Mouse (Mus musculus): ENCODE measurements around the gene Miga1.

The Miga1 gene

DNA sequence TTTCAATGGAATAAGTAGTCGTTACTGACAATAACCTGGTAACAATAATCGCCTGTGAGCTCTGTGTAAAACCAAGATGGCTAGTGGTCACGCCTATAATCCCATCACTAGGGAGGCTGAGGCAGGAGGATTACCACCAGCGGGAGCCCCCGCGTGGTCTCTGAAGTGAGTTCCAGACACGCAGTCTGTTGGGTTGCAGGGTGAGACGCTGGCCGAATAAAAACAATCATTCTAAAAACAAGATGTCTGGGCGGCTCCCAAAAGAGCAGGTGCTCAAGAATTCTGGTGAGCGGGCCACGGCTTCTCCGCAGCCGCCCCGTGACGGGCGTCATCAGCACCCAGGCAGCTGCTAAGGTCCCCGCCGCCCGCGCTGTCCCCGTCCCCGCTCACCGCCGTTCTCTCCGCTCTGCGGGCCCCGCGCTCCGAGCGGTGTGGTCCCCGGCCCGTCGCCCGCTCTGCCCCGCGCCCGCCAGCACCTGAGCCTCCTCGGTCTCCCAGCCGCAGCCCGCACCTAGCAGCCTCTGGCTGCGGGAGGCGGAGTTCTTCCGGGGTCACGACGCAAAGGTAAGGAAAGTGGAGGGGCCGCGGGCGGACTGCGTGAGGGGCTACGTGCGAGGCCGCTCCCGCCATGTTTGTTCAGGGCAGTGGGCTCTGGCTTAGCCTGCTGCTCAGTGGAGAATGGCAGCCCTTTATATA is at the start of gene Miga1:
TSS of gene Miga1 (minus strand) at position 546 of the 696 bp plus-strand sequence.
- peak; percentile 58 to 78 for DNase-seq (ENCODE audit: low spot score in 2 of 2)

DNA sequence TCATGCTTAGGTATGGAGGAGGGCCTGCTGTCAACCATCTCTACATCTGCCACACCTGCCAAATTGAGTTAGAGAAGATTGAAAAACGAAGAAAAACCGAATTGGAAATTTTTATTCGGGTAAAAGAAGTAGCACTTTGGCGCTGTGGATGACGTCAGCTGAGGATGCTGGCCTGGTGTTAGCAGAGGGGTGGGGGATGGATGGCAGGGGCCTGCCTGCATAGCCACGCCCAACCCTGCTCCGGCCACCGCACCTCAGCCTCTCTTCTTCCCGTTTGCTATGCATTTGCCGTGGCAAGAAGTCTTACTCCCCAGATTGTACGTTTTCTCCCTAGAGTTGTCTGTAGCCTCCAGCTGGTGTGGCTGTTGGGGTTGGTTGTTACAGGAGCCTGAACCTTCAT is 43.9 kb upstream of the Miga1 start:
- no peak for DNase-seq (ENCODE audit: low spot score in 2 of 2)

DNA sequence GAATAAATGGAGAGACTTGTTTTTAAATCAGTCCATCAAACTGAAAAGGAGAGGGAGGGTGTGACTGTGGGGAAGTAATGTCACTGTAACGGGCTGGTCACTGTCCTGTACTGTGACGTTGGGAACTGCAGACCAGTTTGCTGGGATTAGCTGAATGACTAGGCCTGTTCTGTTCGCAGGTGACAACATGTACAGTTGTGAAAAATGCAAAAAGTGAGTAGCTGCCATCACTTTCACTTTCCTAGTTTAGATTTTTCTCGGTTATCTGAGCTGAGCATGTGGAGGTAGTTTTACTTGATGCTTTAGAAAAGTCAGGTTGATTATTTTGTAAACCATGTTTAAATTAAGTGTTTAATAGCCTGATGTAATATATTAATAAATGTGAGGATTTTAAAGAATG is 35.9 kb upstream of the Miga1 start:
- DNase-seq (ENCODE audit: low spot score in 2 of 2) = no peak

DNA sequence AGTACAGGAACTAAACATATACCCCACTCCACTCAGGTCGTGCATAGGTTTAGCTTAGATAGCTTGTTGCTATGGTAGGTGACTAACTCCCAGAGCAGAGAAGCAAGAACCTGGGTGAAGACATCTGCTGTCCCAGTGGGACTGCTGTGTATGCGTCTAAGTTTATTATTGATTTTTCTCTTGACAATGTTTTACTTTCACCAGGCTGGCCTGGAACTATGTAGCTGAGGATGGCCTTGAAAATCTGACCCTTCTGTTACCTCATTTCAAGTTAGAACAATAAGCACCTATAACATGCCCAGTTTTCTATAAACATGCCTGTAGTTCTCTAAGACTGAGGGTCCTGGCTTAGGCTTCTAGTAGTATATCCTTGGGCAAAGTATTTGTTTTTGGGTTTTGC is 24.0 kb upstream of the Miga1 start:
- no peak for DNase-seq (ENCODE audit: low spot score in 2 of 2)

DNA sequence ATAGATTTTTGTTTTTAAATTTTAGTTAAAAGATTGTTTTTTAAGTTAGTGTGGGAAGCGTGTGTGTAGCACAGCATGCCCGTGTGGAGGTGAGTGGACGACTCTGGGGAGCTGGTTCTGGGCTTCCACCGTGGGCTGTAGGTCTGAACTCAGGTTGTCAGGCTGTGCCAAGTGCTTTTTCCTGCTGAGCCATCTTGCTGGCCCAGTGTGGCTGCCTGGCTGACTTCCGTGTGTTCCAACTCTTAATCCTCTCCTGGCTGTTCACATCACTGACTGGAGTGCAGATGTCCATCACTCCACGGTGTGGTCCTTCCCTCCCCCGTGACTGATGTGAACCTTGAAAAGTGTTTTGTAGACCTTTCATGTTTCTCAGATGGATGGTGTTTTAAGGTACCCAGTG is 18.9 kb upstream of the Miga1 start:
- DNase-seq (ENCODE audit: low spot score in 2 of 2) = no peak

DNA sequence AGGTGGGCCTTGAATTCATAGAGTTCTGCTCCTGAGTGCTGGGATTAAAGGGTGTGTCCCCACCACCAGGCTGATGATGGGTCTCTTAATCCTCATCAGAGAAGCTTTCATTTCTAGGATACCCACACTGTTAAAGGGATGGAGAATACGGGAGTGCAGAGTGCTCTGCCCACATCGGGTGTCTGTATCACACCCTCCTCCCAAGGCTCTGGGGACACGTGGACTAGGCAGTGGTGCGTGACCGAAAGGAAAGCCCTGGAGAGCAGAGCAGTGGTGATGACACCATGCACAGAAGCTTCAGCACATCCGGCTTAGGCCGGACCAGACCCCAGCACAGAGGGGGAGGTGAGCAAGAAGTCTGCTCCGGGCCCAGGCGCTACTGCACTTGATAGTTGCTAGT is 16.5 kb upstream of the Miga1 start:
- DNase-seq (ENCODE audit: low spot score in 2 of 2) = no peak

DNA sequence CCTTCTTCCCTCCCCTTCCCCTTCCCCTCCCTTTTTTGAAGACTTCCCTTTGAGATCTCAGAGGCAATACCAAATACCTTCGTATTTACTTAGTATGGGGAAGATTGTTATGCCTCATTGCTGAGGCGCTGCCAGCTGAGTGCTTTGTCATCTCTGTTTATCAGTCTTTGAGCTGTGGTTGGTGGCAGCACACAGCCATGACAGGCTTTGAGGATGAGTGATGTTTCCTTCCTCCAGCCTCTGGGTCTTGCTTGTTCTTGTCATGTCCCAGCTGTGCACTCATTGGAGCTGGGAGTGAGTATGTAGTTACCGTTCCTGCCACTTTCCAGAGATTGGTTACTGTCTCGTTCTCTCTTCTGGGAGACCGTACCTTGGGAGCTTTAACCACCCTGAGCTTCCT is 15.2 kb upstream of the Miga1 start:
- DNase-seq (ENCODE audit: low spot score in 2 of 2) = peak in 1 of 2 experiments; percentile 51

DNA sequence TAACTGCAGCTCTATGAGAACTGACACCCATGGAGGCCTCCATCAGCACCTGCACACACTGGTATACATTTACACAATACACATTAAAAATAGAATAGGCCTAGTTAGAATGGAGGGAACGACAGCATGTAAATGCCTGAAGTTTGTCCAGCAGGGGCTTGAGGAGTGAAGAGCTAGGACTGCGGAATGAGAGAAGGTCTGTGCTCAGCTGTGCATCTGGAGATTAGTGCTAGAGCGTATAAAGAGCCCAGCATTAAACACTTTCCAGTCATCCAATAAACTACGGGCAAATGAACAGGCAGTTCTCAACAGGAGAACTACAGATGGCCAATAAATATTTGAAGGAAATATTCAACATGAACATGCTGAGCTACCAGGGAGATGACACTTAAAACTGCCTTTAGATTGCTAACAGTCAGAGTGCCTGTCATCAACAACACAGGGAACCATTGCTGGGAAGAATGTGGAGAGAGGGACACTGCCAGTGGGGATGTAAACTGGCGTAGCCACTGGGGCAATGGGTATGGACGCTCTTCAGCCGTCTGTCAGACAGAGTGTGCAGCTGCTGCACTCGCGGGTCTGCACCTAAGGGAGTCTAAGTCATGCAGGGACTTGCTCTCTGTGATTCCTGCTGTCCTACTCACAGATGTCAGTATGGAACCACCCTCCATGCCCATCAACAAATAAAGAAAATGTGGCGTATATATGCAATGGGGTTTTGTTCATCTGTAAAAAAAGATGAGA is 13.4 kb upstream of the Miga1 start:
- no peak for DNase-seq (ENCODE audit: low spot score in 2 of 2)

DNA sequence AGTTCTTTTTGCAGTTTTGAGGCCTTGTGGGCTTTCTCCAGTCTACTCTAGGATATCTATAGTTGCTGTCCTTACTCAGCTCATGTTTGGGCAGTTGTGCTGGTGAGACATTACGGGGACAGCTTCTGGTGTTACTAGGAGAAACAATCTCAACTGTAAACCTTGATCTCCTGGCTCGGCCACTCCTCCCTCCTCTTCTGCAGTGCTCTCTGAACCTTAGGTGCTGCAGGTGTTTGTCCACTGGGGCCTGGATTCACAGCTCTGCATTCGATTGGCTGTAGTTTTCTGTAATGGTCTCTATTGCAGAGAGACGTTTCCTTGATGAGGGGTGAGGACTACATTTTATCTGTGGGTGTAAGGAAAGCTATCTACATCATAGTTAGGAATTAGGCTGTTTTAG is 12.1 kb upstream of the Miga1 start:
- no peak for DNase-seq (ENCODE audit: low spot score in 2 of 2)

DNA sequence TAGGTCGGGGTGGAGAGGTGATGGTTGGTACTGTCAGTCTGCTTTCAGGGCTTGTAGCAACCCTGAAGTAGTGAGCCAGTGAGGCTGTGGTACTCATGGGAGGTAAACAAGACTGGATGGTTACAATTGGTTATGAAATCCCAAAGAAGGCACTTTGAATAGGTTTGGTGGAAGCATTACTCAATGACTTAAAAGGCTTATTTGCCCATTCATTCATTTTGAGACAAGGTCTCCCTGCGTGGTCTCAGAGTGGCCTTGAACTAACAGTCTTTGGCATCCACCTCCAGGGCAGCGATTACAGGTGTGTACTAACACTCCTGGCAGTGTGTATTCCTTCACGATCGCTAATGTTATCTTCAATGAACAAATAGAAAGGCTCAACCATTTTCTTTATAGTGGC is 10.8 kb upstream of the Miga1 start:
- no peak for DNase-seq (ENCODE audit: low spot score in 2 of 2)

DNA sequence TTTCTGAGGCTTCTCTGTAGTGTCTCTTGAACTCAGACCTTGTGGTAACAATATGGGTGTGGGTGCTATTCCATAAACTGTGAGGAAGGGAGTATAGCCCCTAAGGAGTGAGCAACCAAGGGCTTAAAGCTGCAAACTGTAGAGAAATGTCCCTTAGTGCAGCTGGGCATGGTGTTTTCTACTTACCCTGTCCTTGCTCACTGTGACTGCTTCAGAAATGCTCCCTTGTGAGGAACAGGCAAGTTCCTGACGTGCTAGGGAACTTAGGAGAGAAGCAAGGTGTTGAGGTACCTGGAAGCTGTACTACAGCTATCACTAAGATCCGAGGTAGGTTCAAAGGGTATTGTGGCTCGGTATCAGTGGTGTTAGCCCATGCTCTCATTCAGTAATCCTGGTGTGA is 10.2 kb upstream of the Miga1 start:
- no peak for DNase-seq (ENCODE audit: low spot score in 2 of 2)

DNA sequence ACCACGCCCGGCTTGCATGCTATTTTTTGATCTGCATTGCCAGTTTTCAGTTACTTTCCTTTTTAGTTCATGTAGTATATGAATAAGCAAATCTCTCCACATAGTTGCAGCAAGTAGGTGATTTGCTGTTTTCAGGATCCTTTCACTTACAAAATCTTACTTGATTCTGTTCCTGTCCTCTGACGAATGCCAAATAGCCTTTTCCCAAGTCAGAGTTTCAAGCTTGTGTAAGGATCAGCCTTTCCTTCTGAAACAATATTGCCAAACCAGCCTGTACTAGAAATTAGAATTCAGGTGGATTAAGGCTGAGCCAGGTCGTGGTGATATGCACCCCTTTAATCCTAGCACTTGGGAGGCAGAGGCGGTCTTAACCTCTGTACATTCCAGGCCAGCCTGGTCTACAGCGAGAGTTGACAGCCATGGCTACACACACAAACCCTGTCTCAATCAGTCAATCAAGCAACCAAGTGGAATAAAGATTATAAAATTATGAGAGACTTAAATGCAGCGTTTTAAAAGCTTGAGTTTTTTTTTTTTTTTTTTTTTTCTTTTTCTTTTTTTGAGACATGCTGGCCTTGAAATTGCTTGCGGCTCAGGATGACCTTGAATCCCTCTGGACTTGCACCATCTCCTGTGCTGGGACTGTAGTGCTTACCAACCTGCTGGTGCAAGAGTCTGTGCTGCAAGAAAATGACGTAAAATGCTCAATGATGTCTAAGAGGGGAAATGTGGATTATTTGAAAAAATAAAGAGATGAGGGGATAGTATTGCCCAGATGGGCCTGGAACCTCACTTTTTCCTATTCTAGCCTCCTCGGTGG is 8.0 kb upstream of the Miga1 start:
- no peak for DNase-seq (ENCODE audit: low spot score in 2 of 2)

DNA sequence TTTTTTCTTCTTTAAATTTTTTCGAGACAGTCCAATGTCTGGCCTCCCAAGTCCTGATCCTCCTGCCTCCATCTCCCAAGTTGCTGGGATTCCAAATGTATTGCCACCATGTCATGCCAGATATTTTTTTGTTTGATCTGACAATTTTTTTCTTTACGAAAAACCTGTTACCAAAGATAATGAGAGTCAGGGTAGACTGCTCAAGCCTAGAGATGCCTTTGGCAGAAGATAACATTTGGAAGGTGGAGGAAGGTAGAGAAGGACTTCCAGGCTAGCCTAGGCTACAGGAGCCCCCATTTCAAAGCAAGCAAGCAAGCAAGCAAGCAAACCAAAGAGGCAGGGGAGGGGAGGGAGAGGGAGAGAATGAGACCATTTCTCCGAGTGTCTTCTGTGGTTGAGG is 7.0 kb upstream of the Miga1 start:
- DNase-seq (ENCODE audit: low spot score in 2 of 2) = no peak

DNA sequence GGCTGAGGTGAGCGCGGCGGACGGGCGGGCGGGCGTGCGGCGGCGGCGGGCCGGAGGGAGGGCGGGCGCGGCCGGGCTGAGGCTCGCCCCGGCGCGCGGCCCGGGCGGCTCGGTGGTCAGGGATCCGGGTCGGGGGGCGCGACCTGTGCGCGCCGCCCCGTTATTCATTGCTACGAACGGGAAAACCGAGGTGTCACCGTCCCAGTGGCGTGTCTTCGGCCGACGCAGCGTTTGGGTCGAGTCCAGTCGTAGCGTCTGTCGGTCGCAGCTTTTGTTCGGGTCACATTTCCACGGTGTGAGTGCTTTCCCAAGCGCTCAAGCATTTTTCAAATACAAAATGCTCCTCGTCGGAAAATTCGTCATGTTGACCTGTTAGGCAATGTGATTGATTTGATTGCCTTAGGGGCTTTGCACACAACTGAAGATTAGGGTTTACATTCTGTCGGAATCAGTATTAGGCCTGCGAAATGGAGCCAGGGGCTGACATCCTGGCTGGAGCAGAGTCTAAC is 6.5 kb upstream of the Miga1 start:
- DNase-seq (ENCODE audit: low spot score in 2 of 2) = no peak

DNA sequence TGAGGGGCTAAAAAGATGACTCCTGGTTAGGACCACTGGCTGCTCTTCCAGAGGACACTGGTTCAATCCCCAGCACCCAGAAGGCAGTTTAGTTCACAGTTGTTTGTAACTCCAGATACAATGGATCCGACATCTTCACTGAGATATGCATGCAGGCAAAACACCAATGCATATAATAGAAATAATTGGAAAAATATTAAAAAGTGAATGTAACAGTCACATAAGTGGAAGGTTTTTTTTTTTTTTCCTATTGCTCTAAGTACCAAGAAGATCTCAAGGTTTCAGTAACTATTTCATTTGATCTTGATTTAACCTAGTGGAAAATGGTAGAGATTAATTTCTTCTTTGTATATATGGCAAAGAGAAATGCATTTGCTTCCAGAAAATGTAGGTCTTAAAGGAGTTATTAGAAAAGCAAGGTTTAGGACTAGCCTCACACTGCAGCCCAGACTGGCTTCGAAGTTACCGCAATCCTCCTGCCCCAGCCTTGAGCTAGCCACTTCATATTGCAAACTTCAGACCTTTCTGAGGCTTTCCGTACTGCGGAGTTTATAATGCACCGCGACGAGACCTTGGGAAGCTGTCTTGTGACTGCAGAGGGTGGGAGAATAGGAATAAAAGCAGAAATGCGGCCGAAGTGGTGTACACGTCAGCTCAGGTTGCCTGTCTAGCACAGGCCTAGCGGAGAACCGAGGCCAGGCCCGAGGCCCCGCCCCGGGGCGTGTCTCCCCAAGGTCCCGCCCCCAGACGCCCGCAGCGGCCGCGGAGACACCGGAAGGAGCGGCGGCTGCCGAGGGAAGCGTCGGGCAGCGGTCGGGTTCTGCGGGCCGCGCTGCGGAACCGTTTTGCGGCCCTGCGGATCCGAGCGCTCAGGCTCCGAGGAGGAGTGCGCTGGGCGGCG is 5.8 kb upstream of the Miga1 start, which contains the start of gene Usp33:
TSS of gene Usp33 (plus strand) at position 747 of the 901 bp plus-strand sequence.
- DNase-seq (ENCODE audit: low spot score in 2 of 2) = peak; percentile 97 to 98

DNA sequence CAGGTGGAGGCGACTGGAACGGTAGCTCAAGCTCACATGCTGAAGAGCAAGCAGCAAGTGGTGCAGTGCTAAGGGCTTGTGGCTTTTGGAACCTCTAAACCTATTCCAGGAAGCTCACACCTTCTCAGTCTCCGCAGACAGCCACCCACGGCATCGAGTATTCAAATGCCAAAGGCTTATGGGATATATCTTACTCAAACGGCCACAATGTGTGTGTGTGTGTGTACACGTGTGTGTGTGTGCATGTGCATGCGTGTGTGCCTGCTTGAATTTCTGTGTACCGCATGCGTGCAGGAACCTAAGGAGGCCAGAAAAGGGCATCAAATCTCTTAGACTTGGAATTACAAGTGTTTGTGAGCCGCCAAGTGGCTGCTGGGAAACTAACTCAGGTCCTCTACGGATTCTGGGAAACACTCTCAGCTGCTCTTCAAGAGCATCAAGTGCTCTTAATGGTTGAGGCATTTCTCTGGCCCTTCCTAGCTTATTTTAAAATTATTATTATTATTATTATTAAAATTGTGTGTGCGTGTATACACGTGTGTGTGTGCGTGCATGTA is 2.8 kb upstream of the Miga1 start:
- DNase-seq (ENCODE audit: low spot score in 2 of 2) = no peak

DNA sequence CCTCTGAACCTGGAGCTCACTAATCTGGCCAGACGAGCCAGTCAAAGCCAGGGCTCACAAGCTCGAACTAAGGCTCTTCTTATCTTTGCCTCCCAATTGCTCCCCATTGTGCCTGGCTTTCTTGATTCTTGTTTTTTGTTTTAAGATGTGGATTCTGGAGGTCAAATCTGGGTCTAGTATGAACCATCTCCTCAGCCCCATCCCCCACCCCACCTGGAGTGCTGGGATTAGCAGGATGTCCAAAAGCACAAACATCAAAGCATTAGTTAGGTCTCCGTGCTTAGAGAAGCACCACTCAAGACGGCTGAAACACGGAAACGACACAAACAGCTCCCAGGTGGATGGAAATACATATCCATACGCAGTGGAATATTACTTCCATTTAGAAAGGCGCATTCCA is 4.1 kb downstream of the Miga1 start:
- no peak for DNase-seq (ENCODE audit: low spot score in 2 of 2)

DNA sequence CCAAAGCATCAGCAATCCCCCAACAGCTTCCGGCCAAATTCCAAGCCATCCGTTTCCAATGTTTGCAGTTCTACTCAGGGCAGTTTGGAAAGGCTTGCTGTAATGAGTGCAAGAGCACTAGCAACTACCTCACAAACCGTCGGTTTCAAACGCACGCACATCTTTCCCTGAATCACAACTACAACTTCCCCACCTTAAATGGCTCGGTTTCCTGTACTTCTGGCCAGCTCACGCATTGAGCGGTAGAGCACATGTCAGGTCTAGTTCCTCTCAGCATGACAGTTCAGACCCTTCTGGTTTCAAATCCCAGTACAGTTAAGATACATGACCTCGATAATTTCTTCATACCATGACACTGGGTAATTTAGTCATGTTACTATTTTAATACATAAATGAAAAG is 6.6 kb downstream of the Miga1 start:
- no peak for DNase-seq (ENCODE audit: low spot score in 2 of 2)

DNA sequence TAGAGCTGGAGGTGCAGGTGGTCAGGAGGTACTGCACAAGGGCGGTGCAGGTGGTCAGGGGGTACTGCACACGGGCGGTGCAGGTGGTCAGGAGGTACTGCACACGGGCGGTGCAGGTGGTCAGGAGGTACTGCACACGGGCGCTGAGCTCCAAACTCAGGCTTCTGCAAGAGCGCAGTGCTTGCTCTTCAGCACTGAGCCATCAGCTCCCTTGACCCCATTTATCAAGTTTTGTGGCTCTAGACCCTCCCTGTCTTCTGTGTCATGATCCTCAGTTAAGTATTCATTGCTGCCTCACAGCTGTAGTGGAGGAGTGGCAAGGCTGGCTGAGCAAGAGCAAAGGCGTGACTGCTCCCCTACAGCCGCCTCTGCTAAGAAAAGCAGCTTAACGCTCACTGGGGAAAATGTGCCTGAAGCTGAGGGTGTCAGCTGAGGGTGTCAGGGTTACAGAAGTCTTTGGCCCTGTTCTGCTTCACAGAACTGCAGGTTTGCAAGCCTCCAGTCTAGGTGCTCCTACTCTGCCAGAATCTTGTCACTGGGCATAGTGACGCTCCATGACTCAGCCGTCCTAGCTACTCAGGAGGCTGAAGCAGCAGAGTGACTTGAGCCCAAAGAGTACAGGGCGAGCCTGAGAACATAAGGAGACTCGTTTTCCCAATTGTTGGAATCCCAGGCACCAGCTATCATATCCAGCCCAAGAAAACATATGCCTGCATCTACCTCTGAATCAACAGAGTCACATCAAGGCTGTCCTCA is 7.5 kb downstream of the Miga1 start:
- no peak for DNase-seq (ENCODE audit: low spot score in 2 of 2)

DNA sequence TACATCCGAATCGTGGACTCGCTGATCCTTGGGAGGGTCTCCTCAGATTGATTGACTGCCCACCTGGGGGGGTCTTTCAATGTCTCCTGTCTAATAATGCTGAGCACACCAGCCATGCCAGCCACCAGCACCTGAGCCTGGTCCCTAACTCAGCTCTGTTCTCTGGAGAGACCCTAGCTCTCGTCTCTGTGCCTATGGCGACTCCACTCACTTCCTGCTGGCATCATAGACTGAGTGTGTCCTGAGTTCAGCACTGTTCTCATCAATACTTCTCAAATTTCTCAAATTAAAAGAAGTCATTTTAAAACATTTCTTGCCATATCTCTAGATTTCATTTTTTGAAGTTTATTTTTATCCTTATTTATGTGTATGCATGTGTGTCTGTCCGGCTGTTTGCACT is 8.1 kb downstream of the Miga1 start:
- DNase-seq (ENCODE audit: low spot score in 2 of 2) = no peak
